Mouse (Mus musculus): ENCODE data around the gene Akap9. TPM values are rescaled to one million over a fixed set of nuclear protein-coding genes. Genes with fewer than 3 reads are reported as not detected.

The Akap9 gene
- total and polyA plus RNA-seq, 3 experiments: 15.9 to 29.3 (median 17.3) TPM

DNA sequence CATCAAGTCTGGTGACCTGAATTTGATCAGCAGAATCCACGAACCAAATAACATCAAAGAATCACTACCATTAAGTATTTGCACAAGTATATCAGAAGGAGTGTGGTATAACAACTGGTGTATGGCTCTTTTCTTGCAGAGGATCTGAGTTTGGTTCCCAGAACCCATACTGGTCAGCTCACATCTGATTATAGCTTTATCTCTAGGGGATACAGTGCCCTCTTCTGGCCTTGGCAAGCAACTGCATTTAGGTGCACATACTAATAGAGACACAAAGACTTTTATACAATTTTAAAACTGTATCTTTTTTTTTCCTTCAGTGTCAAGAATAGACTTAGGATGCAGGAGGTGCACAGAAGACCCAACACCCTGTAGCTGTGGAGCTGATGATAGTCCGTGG lies 173.9 kb downstream of the Akap9 start:
- H3K4me1 ChIP-seq (ENCODE audit: control insufficient read depth in 1 of 2, insufficient read depth in 2 of 2, low read length in 2 of 2): no peaks in the 10 kb centered on the region
- peaks cover 10% of the 10 kb centered on the region for H3K79me2 ChIP-seq (ENCODE audit: control insufficient read depth, insufficient read depth, low read length, poor library complexity)
- peaks cover 8 to 9% of the 10 kb centered on the region in 2 experiments for H3K36me3 ChIP-seq (ENCODE audit: control insufficient read depth in 1 of 2, insufficient read depth in 2 of 2, low read length in 2 of 2)
- H3K4me3 ChIP-seq (ENCODE audit: control insufficient read depth in 1 of 2, insufficient read depth in 1 of 2, low read depth in 2 of 2, low read length in 2 of 2): no peak overlapping the region
- DNase-seq (ENCODE audit: low read depth, low spot score): peak; percentile 48
- H3K27me3 ChIP-seq (ENCODE audit: control insufficient read depth in 1 of 2, insufficient read depth in 2 of 2, low read length in 2 of 2): no peaks in the 10 kb centered on the region
- H3K27ac ChIP-seq (ENCODE audit: control insufficient read depth, low read depth, low read length): no peak overlapping the region
- H3K9ac ChIP-seq (ENCODE audit: control insufficient read depth, low read depth, low read length, poor library complexity, severe bottlenecking): no peak overlapping the region
- H3K9me3 ChIP-seq (replicated peaks; ENCODE audit: insufficient read depth, low read length): no peaks in the 10 kb centered on the region
- TF ChIP-seq UBTF (IDR thresholded peaks at IDR 0.05; ENCODE audit: borderline replicate concordance, insufficient read depth, low read depth, low read length) (no peak), RCOR1 (IDR thresholded peaks at IDR 0.05; ENCODE audit: low read depth, low read length) (no peak), RAD21 (IDR thresholded peaks at IDR 0.05; ENCODE audit: low read depth, low read length) (peak; percentile 51), JUND (IDR thresholded peaks at IDR 0.05; ENCODE audit: low read depth, low read length) (no peak), GABPA (IDR thresholded peaks at IDR 0.05; ENCODE audit: low read depth, low read length) (no peak), ELF1 (IDR thresholded peaks at IDR 0.05; ENCODE audit: low read depth, low read length) (no peak), CTCF (IDR thresholded peaks at IDR 0.05 in 2 of 3, conservative IDR thresholded peaks at IDR 0.05 in 1 of 3; ENCODE audit: control insufficient read depth in 1 of 3, insufficient read depth in 1 of 3, low read depth in 2 of 3, low read length in 3 of 3, poor library complexity in 1 of 3, severe bottlenecking in 1 of 3) (peak; percentile 19 to 68 (median 64); a peak in 4 of 6 replicates), ZC3H11A (IDR thresholded peaks at IDR 0.05; ENCODE audit: low read depth, low read length) (peak; percentile 31; the same call in 1 of the 2 replicates), ETS1 (IDR thresholded peaks at IDR 0.05; ENCODE audit: low read depth, low read length) (no peak), ZNF384 (IDR thresholded peaks at IDR 0.05; ENCODE audit: low read depth, low read length) (no peak), GATA1 (IDR thresholded peaks at IDR 0.05; ENCODE audit: low read depth, low read length) (peak; percentile 66), MEF2A (IDR thresholded peaks at IDR 0.05; ENCODE audit: extremely low read depth, insufficient replicate concordance, low read depth, low read length, poor library complexity, severe bottlenecking) (no peak), USF1 (IDR thresholded peaks at IDR 0.05; ENCODE audit: low read depth, low read length) (no peak), ZKSCAN1 (IDR thresholded peaks at IDR 0.05; ENCODE audit: low read depth, low read length) (no peak), TBP (IDR thresholded peaks at IDR 0.05; ENCODE audit: low read depth, low read length) (no peak), NELFE (IDR thresholded peaks at IDR 0.05; ENCODE audit: low read depth, low read length) (no peak), E2F4 (IDR thresholded peaks at IDR 0.05; ENCODE audit: borderline replicate concordance, low read depth, low read length) (no peak), TAL1 (IDR thresholded peaks at IDR 0.05; ENCODE audit: low read length) (no peak), MAZ (IDR thresholded peaks at IDR 0.05; ENCODE audit: low read depth, low read length) (no peak), SMC3 (IDR thresholded peaks at IDR 0.05; ENCODE audit: low read depth, low read length) (peak; percentile 48)
